Mouse (Mus musculus) spleen, adult 2 months (tissue): ENCODE data around the gene Tbc1d1.

Experiments
- CTCF ChIP-seq: fragments of 200-500 bp; IDR thresholded peaks from 2 replicates; pipeline ENCODE4 v1.5.1; 2011; ENCODE audit warnings: mild to moderate bottlenecking, inconsistent platforms; ENCODE audit not compliant: insufficient read depth, insufficient read length, insufficient replicate concordance; ENCODE audit errors: extremely low read depth
- POLR2A ChIP-seq: fragments of 200-500 bp; IDR thresholded peaks from 2 replicates; pipeline ENCODE4 v1.6.1; 2011; ENCODE audit warnings: low read depth, low read length, inconsistent platforms

- TF ChIP-seq CTCF = no peak
- no peak for TF ChIP-seq POLR2A
Observed at GRCm38 (mm10) chr5:64162582-64162981, 6.5 kb downstream of the Tbc1d1 start.
